Mouse (Mus musculus) c-Kit-positive CD71-positive TER-119-negative erythroid progenitor cells, embryonic 14.5 days (primary cell): Measurements from ENCODE around the gene Ifne.
"Not testable (repeated sequence)": the region's sequence is repeated elsewhere in the genome, so short reads cannot be mapped to it uniquely, and the experiment has no call there.

ENCODE experiments used
- DNase-seq: peaks from one replicate; pipeline ENCODE4 v3.0.0-alpha.2; 2013; ENCODE audit warnings: low read depth

Ifne gene

GRCm38 (mm10) chr4:88867926-88868911, 11.8 kb downstream of the Ifne start:
- DNase-seq, result peak; percentile 48

GRCm38 (mm10) chr4:88867366-88867925, 12.6 kb downstream of the Ifne start:
- peak; percentile 77 for DNase-seq

- DNase-seq, result no peak
Measured at GRCm38 (mm10) chr4:88865011-88865569, 14.9 kb downstream of the Ifne start.

GRCm38 (mm10) chr4:88864599-88864998, 15.4 kb downstream of the Ifne start:
- no peak for DNase-seq

- no peak for DNase-seq
Measured at GRCm38 (mm10) chr4:88863309-88863708, 16.7 kb downstream of the Ifne start.

GRCm38 (mm10) chr4:88859214-88859613, 20.8 kb downstream of the Ifne start:
- DNase-seq, result no peak

GRCm38 (mm10) chr4:88851026-88851763, 28.8 kb downstream of the Ifne start:
- no peak for DNase-seq

- DNase-seq, result no peak
Measured at GRCm38 (mm10) chr4:88849698-88850097, 30.3 kb downstream of the Ifne start, which contains the start of gene Ifna1. TSS of gene Ifna1 (plus strand) at chr4:88850087.

GRCm38 (mm10) chr4:88845334-88845733, 34.7 kb downstream of the Ifne start:
- DNase-seq, result no peak

- no peak for DNase-seq
Measured at GRCm38 (mm10) chr4:88841438-88841911, 38.5 kb downstream of the Ifne start, which contains the start of gene Ifna4. TSS of gene Ifna4 (plus strand) at chr4:88841861.

- DNase-seq, result no peak
Measured at GRCm38 (mm10) chr4:88840058-88840457, 39.9 kb downstream of the Ifne start.

GRCm38 (mm10) chr4:88838828-88839227, 41.2 kb downstream of the Ifne start:
- no peak for DNase-seq

GRCm38 (mm10) chr4:88835225-88835624, 44.8 kb downstream of the Ifne start, which contains the start of gene Ifna5:
TSS of gene Ifna5 (plus strand) at chr4:88835525.
- DNase-seq, result not testable (repeated sequence)

GRCm38 (mm10) chr4:88830523-88830922, 49.5 kb downstream of the Ifne start:
- DNase-seq, result no peak
